Mouse (Mus musculus) heart, embryonic 12.5 days (tissue): Measurements from ENCODE around the gene Hoxa5. TPM values are rescaled to one million over a fixed set of nuclear protein-coding genes. Genes with fewer than 3 reads are reported as not detected.

Experiments
- ATAC-seq: fragments of 200-750 bp; cut with Nextera tagmentation; 2 replicates; pipeline ENCODE4 v1.8.0; 2017; ENCODE audit warnings: moderate TSS enrichment, moderate library complexity; ENCODE audit not compliant: insufficient number of reproducible peaks, low FRiP score
- H3K27ac ChIP-seq: fragments of 300-500 bp; sonication (generic); 2 replicates; pipeline ENCODE4 v1.5.1; 2016; ENCODE audit warnings: mild to moderate bottlenecking, moderate library complexity; ENCODE audit not compliant: poor library complexity, severe bottlenecking
- H3K27me3 ChIP-seq: fragments of 300-500 bp; sonication (generic); replicated peaks from 2 replicates; pipeline ENCODE4 v1.6.1; 2016; ENCODE audit warnings: mild to moderate bottlenecking, moderate library complexity
- H3K36me3 ChIP-seq: fragments of 300-500 bp; sonication (generic); 2 replicates; pipeline ENCODE4 v1.6.1; 2016; ENCODE audit warnings: mild to moderate bottlenecking, moderate library complexity
- H3K4me1 ChIP-seq: fragments of 300-500 bp; sonication (generic); replicated peaks from 2 replicates; pipeline ENCODE4 v1.6.1; 2016; ENCODE audit warnings: mild to moderate bottlenecking
- H3K4me2 ChIP-seq: fragments of 300-500 bp; sonication (generic); 2 replicates; pipeline ENCODE4 v1.6.1; 2016; ENCODE audit warnings: mild to moderate bottlenecking, moderate library complexity
- H3K4me3 ChIP-seq: fragments of 300-500 bp; sonication (generic); 2 replicates; pipeline ENCODE4 v1.5.1; 2016; ENCODE audit warnings: mild to moderate bottlenecking
- H3K9ac ChIP-seq: fragments of 300-500 bp; sonication (generic); 2 replicates; pipeline ENCODE4 v1.6.1; 2016; ENCODE audit warnings: mild to moderate bottlenecking, moderate library complexity
- H3K9me3 ChIP-seq: fragments of 300-500 bp; sonication (generic); replicated peaks from 2 replicates; pipeline ENCODE4 v1.6.1; 2016; ENCODE audit warnings: mild to moderate bottlenecking, moderate library complexity
- WGBS: fragments of 180-500 bp; shearing (Covaris S2); methylation state at CpG from one replicate; pipeline ENCODE4 v1.1.7; 2016; 5-methylcytosine and 5-hydroxymethylcytosine counted together
- microRNA counts: library from miRNA; unstranded; fragments of <30 nt; microRNA quantifications from one replicate; lab custom pipeline; 2017
- microRNA-seq: library from miRNA; unstranded; fragments of <30 nt; microRNA quantifications from one replicate; pipeline ENCODE4, GENCODE M21; 2017
- polyA plus RNA-seq: library from polyadenylated mRNA; unstranded; fragments of >200 nt; fragmentation: Nextera tagmentation; extraction: Ambion mirVana; gene quantifications from 2 replicates; pipeline ENCODE4 v1.2.1, GENCODE M21; 2016

Gene Hoxa5
- polyA plus RNA-seq, 1 experiment from 2014 or later = 0.96 TPM

DNA sequence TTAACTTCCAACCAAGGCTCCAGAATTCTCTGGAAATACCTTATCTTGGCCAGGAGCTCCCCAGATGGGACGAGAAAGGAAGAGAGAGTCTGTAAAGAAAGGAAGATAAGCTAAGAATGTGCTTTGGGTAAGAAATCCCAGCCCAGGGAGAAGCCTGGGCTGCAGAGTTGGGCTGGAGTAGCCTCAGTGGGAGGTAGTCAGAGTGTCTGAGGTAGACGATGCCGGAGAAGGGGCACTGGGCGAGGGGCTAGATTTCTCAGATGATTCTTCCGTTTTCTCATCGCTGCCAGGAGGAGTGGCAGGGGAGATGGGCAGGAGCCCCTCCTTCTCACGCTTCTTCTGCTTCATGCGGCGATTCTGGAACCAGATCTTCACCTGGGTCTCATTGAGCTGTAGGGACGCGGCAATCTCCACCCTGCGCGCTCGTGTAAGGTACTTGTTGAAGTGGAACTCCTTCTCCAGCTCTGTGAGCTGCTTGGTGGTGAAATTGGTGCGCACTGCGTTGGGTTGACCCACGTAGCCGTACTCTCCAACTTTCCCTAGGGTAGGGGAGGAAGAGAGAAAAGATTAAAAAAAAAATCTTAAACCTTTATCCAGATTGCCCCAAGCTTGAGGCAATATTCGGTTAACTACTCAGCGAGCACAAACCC lies 47.7 kb downstream of the Hoxa5 start:
- Histone ChIP-seq H3K9me3 (no peaks in the 10 kb centered on the region), H3K9ac (no peak overlapping the region), H3K36me3 (no peaks in the 10 kb centered on the region), H3K27me3 (peaks cover 94% of the 10 kb centered on the region), H3K4me2 (peak overlapping the region; percentile 98), H3K4me3 (peak overlapping the region; percentile 70), H3K27ac (no peak overlapping the region), H3K4me1 (peaks cover 22% of the 10 kb centered on the region)
- no peak for ATAC-seq
- 1% methylated on average over 20 of the region's 20 CpGs for WGBS

DNA sequence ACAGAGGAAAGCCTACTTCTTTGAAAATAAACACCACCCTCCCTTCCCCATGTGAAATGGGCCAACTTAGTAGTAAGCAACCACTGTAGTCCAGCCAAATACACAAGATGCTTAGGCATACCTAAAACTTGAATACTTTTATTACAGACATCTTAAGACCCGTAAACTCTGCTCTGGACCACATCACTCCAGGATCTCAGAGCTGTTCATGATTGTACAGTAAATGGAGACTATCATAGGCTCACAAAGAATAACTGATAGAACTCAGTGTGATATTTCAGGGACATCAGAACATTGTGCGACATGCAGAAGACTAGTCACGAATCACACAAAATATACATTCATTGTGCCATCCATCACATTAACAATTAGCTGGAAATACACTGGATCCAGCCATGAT lies 48.9 kb downstream of the Hoxa5 start:
- Histone ChIP-seq H3K9ac (no peak overlapping the region), H3K27ac (no peak overlapping the region), H3K9me3 (no peaks in the 10 kb centered on the region), H3K36me3 (no peaks in the 10 kb centered on the region), H3K4me1 (peaks cover 17% of the 10 kb centered on the region), H3K27me3 (peaks cover 94% of the 10 kb centered on the region), H3K4me3 (no peak overlapping the region), H3K4me2 (no peak overlapping the region)
- no peak for ATAC-seq
- WGBS = 60% methylated on average over 3 of the region's 3 CpGs

DNA sequence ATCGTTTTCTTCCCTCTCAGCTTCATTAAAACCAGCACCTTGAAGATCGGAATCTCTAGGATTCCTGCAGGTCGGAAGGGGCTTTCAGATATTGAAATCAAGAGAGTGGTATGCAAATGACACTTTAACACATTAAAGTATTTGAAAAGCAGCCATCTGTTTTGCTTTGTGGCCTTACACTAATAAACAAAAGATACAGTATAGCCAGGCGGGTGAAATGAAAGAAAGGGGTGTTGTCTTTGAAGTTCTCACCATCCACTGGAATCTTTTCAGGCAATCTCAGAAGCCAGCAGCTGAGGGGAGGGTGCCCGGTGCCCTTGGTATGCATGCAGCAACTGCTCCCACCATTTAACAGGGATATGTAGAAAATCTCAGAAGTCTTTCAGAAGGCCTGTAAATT lies 50.3 kb downstream of the Hoxa5 start:
- peaks cover 8% of the 10 kb centered on the region for H3K9me3 ChIP-seq
- no peak for ATAC-seq
- H3K9ac ChIP-seq = no peak overlapping the region
- H3K27ac ChIP-seq = no peak overlapping the region
- H3K4me3 ChIP-seq = no peak overlapping the region
- H3K4me2 ChIP-seq = no peak overlapping the region
- no peaks in the 10 kb centered on the region for H3K36me3 ChIP-seq
- 22% methylated on average over 5 of the region's 5 CpGs for WGBS
- H3K4me1 ChIP-seq = peaks cover 6% of the 10 kb centered on the region
- H3K27me3 ChIP-seq = peaks cover 93% of the 10 kb centered on the region

DNA sequence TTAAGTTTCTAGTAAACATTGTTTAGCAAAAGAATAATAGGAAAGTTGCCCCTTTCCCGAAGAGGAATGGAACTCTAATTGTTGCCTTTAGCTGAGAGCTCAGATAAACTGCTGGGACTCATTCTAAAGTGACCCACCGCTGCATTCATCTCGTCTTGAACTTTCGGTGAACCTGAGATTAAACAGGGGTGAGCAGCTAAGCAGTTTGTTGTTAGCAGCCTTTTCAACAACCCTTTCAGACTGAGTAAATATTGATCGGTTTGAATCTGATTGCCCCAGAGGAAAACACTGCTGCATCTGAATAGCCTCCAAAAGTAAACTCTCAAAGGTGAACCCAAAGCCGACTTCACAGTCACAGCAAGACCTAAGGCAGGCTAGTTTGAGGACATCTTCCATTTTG lies 51.1 kb downstream of the Hoxa5 start:
- WGBS = 5% methylated on average over 6 of the region's 6 CpGs
- no peaks in the 10 kb centered on the region for H3K36me3 ChIP-seq

DNA sequence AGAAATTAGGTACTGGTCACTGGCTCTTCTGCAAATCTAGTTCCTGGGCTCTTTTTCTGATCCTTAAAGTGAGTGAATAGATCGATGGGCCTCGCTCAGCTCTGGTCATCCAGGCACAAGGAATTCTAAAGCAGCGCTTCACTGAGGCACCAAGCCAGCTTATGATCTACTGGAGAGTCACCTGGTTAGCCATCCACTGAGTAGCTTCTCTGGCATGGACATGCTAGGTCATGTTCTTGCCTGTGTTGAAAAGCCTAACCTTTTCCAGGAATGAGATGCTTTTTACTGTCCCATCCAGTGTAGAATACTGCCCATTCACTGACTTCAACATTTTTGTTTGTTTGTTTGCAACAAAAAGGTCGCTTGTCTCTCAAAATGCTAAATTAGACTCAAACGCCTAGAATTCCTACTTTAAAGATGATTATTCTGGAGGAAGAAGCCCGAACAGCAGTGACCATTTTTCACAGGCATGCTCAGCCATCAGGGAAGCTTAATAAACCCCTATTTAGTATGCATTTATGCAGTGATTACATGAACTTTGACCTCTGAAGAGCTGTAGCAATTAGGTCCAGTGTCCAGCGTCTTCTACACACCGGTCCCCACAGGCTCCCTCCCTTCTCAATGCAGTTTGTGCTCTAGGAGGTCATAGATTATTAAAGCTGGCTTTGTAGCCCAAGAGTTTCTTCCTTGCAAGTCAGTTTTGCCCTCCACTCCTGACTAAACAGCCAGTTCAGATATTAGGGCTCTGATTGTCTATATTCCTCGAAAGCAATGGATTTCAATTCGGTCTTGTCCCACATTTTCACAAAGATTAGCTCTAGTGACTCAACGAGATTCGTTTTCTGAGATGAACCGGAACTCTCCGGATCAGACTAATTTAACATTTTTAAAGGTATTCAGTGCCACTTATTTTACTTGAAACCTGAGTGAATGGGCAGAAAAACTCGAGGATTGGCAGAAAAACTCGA lies 51.9 kb downstream of the Hoxa5 start:
- peaks cover 86% of the 10 kb centered on the region for H3K27me3 ChIP-seq
- H3K4me1 ChIP-seq = no peaks in the 10 kb centered on the region
- ATAC-seq = no peak
- no peaks in the 10 kb centered on the region for H3K36me3 ChIP-seq
- H3K9me3 ChIP-seq = peaks cover 8% of the 10 kb centered on the region
- 12% methylated on average over 16 of the region's 16 CpGs for WGBS
- H3K27ac ChIP-seq = no peak overlapping the region
- H3K4me2 ChIP-seq = no peak overlapping the region
- no peak overlapping the region for H3K4me3 ChIP-seq
- no peak overlapping the region for H3K9ac ChIP-seq

More for the DNA sequence above, 51.1 kb downstream of the Hoxa5 start:
- Histone ChIP-seq H3K9ac (no peak overlapping the region), H3K27me3 (peaks cover 86% of the 10 kb centered on the region), H3K27ac (no peak overlapping the region), H3K4me3 (no peak overlapping the region), H3K4me1 (no peaks in the 10 kb centered on the region; the same call in 1 of the 2 replicates), H3K9me3 (peaks cover 8% of the 10 kb centered on the region), H3K4me2 (no peak overlapping the region)
- no peak for ATAC-seq

MicroRNAs encoded within 50 kb of the gene (microRNA counts, 519-probe panel; counts per million panel counts)
- not detected for microRNA mmu-miR-196b (lab: Ali Mortazavi, UCI)

Small RNAs within 50 kb of the gene (microRNA-seq; reads per million reads assigned to microRNA genes)
- gene Mir196b = 295 reads per million, percentile 66 among the genes with 10 or more reads in this experiment

Other genes starting within 250 kb of the Hoxa5 start
- gene Skap2, start 192.0 kb downstream of the Hoxa5 start, polyA plus RNA-seq = 12.2 and 13.9 TPM in 2 replicates
- gene Hoxa1, start 46.3 kb downstream of the Hoxa5 start, polyA plus RNA-seq = 0.89 and 1.3 TPM in 2 replicates
- gene Hoxa2, start 39.8 kb downstream of the Hoxa5 start, polyA plus RNA-seq = 0.98 and 1.2 TPM in 2 replicates
- gene 5730596B20Rik, start 27.1 kb downstream of the Hoxa5 start, polyA plus RNA-seq = 0.15 and 0.36 TPM in 2 replicates
- 0.38 and 0.39 TPM in 2 replicates for gene Hoxa4, start 12.8 kb downstream of the Hoxa5 start, polyA plus RNA-seq
- not detected in 2 replicates for gene Hoxa6, start 4.1 kb upstream of the Hoxa5 start, polyA plus RNA-seq
- 0.72 and 0.80 TPM in 2 replicates for gene Hoxa3, start 8.7 kb upstream of the Hoxa5 start, polyA plus RNA-seq
- not detected in 2 replicates for gene Gm28308, start 8.8 kb upstream of the Hoxa5 start, polyA plus RNA-seq
- gene Hoxa7, start 17.3 kb upstream of the Hoxa5 start, polyA plus RNA-seq = 0.44 TPM in 1 of 2 replicates, not detected in the other
- gene Hoxa9, start 26.5 kb upstream of the Hoxa5 start, polyA plus RNA-seq = 0.48 and 0.54 TPM in 2 replicates
- 0.31 and 0.60 TPM in 2 replicates for gene Hoxa10, start 36.3 kb upstream of the Hoxa5 start, polyA plus RNA-seq
- gene Hoxa11, start 41.2 kb upstream of the Hoxa5 start, polyA plus RNA-seq = 0.09 TPM in 1 of 2 replicates, not detected in the other
- 0.10 TPM in 1 of 2 replicates, not detected in the other for gene Hoxa13, start 56.3 kb upstream of the Hoxa5 start, polyA plus RNA-seq
- gene Evx1, start 108.9 kb upstream of the Hoxa5 start, polyA plus RNA-seq = not detected in 2 replicates